Mouse (Mus musculus): ENCODE measurements at regions not wholly inside any gene's neighbourhood (a gene's known extent, or its start where the extent isn't known, plus 50 kb on each side); places are given as distances from the start of the nearest gene placed in this dataset.
"Not testable (repeated sequence)": the region's sequence is repeated elsewhere in the genome, so short reads cannot be mapped to it uniquely, and the experiment has no call there.

DNA sequence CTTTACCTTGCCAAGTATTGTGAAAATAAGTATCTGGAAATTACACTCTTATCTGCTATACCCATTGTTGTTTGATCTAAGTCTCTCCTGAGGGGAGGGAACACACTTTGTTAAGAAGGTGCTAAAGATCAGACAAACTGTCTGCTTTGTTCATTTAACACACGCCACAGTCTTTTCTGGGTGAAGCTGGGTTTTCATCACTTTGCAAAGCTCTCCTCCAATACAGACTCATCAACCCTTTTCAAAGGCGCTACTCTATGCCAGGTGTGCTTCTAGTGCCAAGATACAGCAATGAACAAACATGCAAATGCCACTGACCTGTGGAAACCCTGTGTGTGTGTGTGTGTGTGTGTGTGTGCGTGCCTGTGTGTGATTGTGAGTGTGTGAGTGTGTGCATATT lies 84.1 kb upstream of the Mdm1 start:
- WGBS: 79% methylated on average over 3 of the region's 3 CpGs
- Histone ChIP-seq H3K9ac (no peak overlapping the region), H3K36me3 (no peaks in the 10 kb centered on the region), H3K27me3 (no peaks in the 10 kb centered on the region), H3K4me3 (no peak overlapping the region), H3K4me1 (no peaks in the 10 kb centered on the region), H3K27ac (no peak overlapping the region), H3K9me3 (no peaks in the 10 kb centered on the region), H3K4me2 (no peak overlapping the region)
- ATAC-seq (ENCODE audit: insufficient number of reproducible peaks, insufficient read depth, low FRiP score, low TSS enrichment, low read depth): no peak

- Histone ChIP-seq H3K27me3 (no peaks in the 10 kb centered on the region), H3K4me3 (no peak overlapping the region), H3K4me2 (no peak overlapping the region), H3K9ac (no peak overlapping the region), H3K36me3 (no peaks in the 10 kb centered on the region), H3K27ac (no peak overlapping the region), H3K9me3 (no peaks in the 10 kb centered on the region), H3K4me1 (no peaks in the 10 kb centered on the region)
- WGBS: 80% methylated on average over 7 of the region's 7 CpGs
- no peak for ATAC-seq (ENCODE audit: insufficient number of reproducible peaks, insufficient read depth, low FRiP score, low TSS enrichment, low read depth)
Observed at GRCm38 (mm10) chr10:118064816-118065216, 76.8 kb upstream of the Mdm1 start.

DNA sequence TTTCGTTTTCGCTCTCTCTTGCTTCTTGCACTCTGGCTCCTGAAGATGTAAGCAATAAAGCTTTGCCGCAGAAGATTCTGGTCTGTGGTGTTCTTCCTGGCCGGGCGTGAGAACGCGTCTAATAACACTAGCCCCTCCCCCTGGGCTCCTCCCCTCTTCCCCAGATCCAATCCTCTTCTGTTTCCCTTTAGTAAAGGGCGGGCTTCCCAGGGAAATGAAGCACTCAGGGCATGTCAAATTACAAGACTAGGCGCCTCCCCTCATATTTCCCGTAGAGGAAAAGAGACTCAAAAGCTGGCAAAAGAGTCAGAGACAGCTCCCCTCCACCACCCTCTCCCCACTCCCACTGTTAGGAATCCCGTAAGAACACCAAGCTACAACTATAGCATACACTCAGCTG lies 65.3 kb upstream of the Mdm1 start:
- 94% methylated on average over 9 of the region's 11 CpGs for whole genome bisulfite sequencing
- not testable (repeated sequence) for H3K9ac ChIP-seq; H3K9me3 ChIP-seq; H3K36me3 ChIP-seq; H3K4me1 ChIP-seq; H3K4me2 ChIP-seq; H3K27ac ChIP-seq; H3K4me3 ChIP-seq; H3K27me3 ChIP-seq; ATAC-seq (ENCODE audit: insufficient number of reproducible peaks, insufficient read depth, low FRiP score, low TSS enrichment, low read depth)

- no peaks in the 10 kb centered on the region for H3K4me1 ChIP-seq
- H3K27ac ChIP-seq: no peak overlapping the region
- no peak overlapping the region for H3K4me3 ChIP-seq
- ATAC-seq (ENCODE audit: insufficient number of reproducible peaks, insufficient read depth, low FRiP score, low TSS enrichment, low read depth): no peak
- H3K9ac ChIP-seq: no peak overlapping the region
- no peaks in the 10 kb centered on the region; the same call in 1 of the 2 replicates for H3K9me3 ChIP-seq
- H3K4me2 ChIP-seq: no peak overlapping the region
- WGBS: 85% methylated on average over 5 of the region's 5 CpGs
- H3K36me3 ChIP-seq: no peaks in the 10 kb centered on the region
- no peaks in the 10 kb centered on the region for H3K27me3 ChIP-seq
Observed at GRCm38 (mm10) chr10:118081636-118082166, 59.9 kb upstream of the Mdm1 start.

GRCm38 (mm10) chr10:118083035-118083720 lies 58.4 kb upstream of the Mdm1 start:
- 88% methylated on average over 13 of the region's 13 CpGs for WGBS
- Histone ChIP-seq H3K36me3 (no peaks in the 10 kb centered on the region), H3K4me2 (no peak overlapping the region), H3K9ac (no peak overlapping the region), H3K4me1 (no peaks in the 10 kb centered on the region), H3K27ac (no peak overlapping the region), H3K4me3 (no peak overlapping the region), H3K27me3 (no peaks in the 10 kb centered on the region), H3K9me3 (no peaks in the 10 kb centered on the region)
- ATAC-seq (ENCODE audit: insufficient number of reproducible peaks, insufficient read depth, low FRiP score, low TSS enrichment, low read depth): no peak

DNA sequence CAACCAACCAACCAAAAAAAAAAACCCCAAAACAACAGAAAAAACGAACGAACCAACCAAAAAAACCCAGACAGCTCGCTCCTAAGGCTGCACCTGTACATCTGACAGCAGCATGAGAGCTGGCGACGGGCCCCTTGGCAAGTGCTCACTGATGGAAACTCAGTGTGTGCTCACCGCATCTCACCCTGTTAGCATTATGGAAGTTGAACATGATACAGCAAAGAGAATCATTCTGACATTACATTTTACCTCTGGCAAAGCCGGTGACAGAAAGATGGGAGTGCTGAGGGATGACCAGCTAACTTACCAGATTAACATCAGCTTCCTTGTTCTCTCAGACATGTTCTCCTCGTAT lies 57.9 kb upstream of the Mdm1 start:
- 86% methylated on average over 8 of the region's 8 CpGs for WGBS
- H3K36me3 ChIP-seq: no peaks in the 10 kb centered on the region
- H3K4me1 ChIP-seq: no peaks in the 10 kb centered on the region
- no peaks in the 10 kb centered on the region for H3K27me3 ChIP-seq
- no peak for ATAC-seq (ENCODE audit: insufficient number of reproducible peaks, insufficient read depth, low FRiP score, low TSS enrichment, low read depth)
- no peak overlapping the region for H3K4me3 ChIP-seq
- no peak overlapping the region for H3K27ac ChIP-seq
- H3K9ac ChIP-seq: no peak overlapping the region
- no peaks in the 10 kb centered on the region for H3K9me3 ChIP-seq
- H3K4me2 ChIP-seq: no peak overlapping the region

- Histone ChIP-seq H3K36me3 (no peaks in the 10 kb centered on the region), H3K4me2 (no peak overlapping the region), H3K27ac (no peak overlapping the region), H3K4me3 (no peak overlapping the region), H3K9ac (no peak overlapping the region), H3K4me1 (no peaks in the 10 kb centered on the region), H3K27me3 (no peaks in the 10 kb centered on the region), H3K9me3 (no peaks in the 10 kb centered on the region)
- ATAC-seq (ENCODE audit: insufficient number of reproducible peaks, insufficient read depth, low FRiP score, low TSS enrichment, low read depth): no peak
- WGBS: 88% methylated on average over 16 of the region's 16 CpGs
Observed at GRCm38 (mm10) chr10:118085046-118085983, 56.3 kb upstream of the Mdm1 start.

GRCm38 (mm10) chr10:118087570-118088340 lies 53.9 kb upstream of the Mdm1 start:
- no peak overlapping the region for H3K27ac ChIP-seq
- no peak overlapping the region for H3K4me2 ChIP-seq
- 29% methylated on average over 12 of the region's 12 CpGs for WGBS
- H3K9me3 ChIP-seq: no peaks in the 10 kb centered on the region
- H3K4me3 ChIP-seq: no peak overlapping the region
- H3K9ac ChIP-seq: no peak overlapping the region
- no peaks in the 10 kb centered on the region for H3K27me3 ChIP-seq
- peaks cover 15% of the 10 kb centered on the region for H3K4me1 ChIP-seq
- ATAC-seq (ENCODE audit: insufficient number of reproducible peaks, insufficient read depth, low FRiP score, low TSS enrichment, low read depth): no peak
- H3K36me3 ChIP-seq: no peaks in the 10 kb centered on the region

GRCm38 (mm10) chr10:118088499-118088898 lies 53.1 kb upstream of the Mdm1 start:
- Histone ChIP-seq H3K27ac (no peak overlapping the region), H3K9me3 (no peaks in the 10 kb centered on the region), H3K4me1 (peaks cover 19% of the 10 kb centered on the region), H3K27me3 (no peaks in the 10 kb centered on the region), H3K4me2 (no peak overlapping the region), H3K9ac (no peak overlapping the region), H3K36me3 (no peaks in the 10 kb centered on the region), H3K4me3 (no peak overlapping the region)
- ATAC-seq (ENCODE audit: insufficient number of reproducible peaks, insufficient read depth, low FRiP score, low TSS enrichment, low read depth): no peak
- 43% methylated on average over 2 of the region's 2 CpGs for WGBS

DNA sequence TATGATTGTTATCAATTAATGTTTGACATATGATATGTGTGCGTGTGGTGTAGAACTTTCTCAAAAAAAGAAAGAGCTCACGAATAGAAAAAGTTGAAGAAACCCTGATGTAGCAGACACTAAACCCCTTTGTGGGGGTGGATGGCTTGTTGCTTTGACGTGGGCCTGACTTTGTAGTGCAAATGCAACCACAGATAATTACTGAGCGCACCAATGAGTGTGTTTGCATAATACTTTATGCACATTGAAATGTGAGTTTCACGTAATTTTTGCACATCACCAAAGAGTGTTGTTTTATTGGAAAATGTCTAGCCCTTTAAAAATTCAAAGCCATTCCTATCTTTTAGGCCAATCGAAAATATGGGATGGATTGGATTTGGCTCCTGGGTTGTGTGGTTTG lies 51.7 kb upstream of the Mdm1 start:
- no peaks in the 10 kb centered on the region for H3K36me3 ChIP-seq
- peaks cover 19% of the 10 kb centered on the region for H3K4me1 ChIP-seq
- ATAC-seq (ENCODE audit: insufficient number of reproducible peaks, insufficient read depth, low FRiP score, low TSS enrichment, low read depth): no peak
- H3K4me3 ChIP-seq: no peak overlapping the region
- no peak overlapping the region for H3K4me2 ChIP-seq
- no peaks in the 10 kb centered on the region for H3K9me3 ChIP-seq
- H3K9ac ChIP-seq: no peak overlapping the region
- H3K27me3 ChIP-seq: no peaks in the 10 kb centered on the region
- no peak overlapping the region for H3K27ac ChIP-seq
- 59% methylated on average over 6 of the region's 6 CpGs for WGBS

- H3K36me3 ChIP-seq: no peaks in the 10 kb centered on the region
- no peaks in the 10 kb centered on the region for H3K9me3 ChIP-seq
- no peak overlapping the region for H3K9ac ChIP-seq
- ATAC-seq (ENCODE audit: insufficient number of reproducible peaks, insufficient read depth, low FRiP score, low TSS enrichment, low read depth): no peak
- peaks cover 19% of the 10 kb centered on the region for H3K4me1 ChIP-seq
- H3K4me2 ChIP-seq: no peak overlapping the region
- no peak overlapping the region for H3K4me3 ChIP-seq
- no peak overlapping the region for H3K27ac ChIP-seq
- no peaks in the 10 kb centered on the region for H3K27me3 ChIP-seq
- WGBS: 91% methylated on average over 12 of the region's 12 CpGs
Observed at GRCm38 (mm10) chr10:118091476-118091875, 50.1 kb upstream of the Mdm1 start.

Data from embryonic facial prominence, embryonic 13.5 days (tissue).